Mouse (Mus musculus) brain, adult 2 months (tissue): ENCODE results near the gene Stxbp4.

Experiments
- DNase-seq: peaks from one replicate; pipeline ENCODE4 v3.0.0; 2011; ENCODE audit warnings: low read depth, low spot score

Stxbp4 gene

GRCm38 (mm10) chr11:90464046-90464595 lies 173.8 kb downstream of the Stxbp4 start:
- DNase-seq, result no peak

DNA sequence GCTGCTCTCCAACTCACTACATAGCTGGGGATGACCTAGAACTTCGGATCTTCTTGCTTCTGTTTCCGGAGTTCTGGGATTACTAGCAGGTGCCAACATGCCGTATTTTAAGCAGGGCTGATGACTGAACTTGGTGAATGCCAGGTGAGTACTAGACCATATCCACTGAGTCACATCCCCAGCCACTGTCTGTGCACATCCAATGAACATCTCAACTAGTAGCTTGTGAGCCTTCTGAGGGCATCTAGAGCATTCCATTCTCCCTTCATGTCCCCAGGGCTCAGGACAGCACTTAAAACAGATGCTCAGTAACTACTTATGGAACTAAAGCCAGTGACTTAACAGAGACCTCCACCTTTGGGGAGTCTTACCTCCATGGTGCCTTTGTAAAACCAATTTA lies 177.4 kb downstream of the Stxbp4 start:
- DNase-seq, result no peak

GRCm38 (mm10) chr11:90452134-90452533 lies 185.8 kb downstream of the Stxbp4 start:
- DNase-seq, result no peak

DNA sequence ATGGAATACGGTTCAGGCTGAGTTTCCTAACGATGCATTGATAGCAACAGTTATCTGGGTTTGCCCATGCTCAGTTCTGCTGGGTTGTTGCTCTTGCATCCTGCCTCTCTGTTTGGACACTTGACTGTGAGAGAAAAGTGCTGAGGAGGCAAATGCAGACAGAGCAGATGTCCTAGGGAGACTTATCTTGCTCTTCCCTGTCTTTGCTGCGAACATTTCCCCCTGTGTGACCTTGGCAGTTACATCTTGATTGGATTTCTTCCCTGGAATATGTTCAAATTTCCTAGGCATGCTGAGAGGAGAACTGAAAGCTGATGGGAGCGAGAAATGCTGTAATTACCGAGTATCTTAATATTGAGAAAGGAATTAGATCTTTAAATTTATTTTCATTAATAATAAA lies 186.4 kb downstream of the Stxbp4 start:
- peak; percentile 38 for DNase-seq

DNA sequence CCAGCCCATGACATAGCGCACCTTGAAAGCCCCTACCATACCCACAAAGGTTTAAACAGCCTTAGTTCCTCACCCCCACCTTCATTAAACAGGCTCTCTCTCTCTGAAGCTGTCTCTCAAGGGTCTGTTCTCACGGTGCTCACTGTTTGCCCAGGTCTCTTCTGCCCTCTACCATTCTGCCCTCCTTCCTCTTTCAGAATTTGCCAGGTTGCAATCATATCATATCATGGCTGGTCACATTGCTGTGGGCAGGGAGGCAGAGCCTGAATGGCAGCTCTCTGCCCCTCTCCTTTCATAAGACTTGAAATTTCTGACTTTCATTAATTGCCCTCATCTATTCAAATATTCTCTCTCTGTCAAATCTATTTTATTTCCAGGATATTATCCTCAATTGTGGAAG lies 195.4 kb downstream of the Stxbp4 start:
- no peak for DNase-seq

DNA sequence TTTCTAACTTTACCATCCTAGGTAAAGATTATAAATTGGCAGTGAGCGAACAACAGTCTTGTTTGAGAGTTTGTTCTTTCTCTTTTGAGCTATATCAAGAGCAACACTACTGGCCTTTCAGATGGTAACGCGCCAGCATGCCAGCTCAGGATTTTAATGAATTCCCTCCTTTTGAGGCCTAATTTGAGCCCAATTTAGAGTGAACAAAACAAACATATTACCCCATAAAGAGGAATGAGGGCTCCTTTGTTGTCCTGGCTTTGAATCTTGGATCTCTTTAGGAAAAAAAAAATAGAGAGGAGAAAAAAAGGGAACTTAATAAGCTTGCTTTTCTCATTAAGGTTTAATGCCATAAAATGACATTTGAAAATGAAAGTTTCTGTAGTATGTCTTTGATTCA lies 197.0 kb downstream of the Stxbp4 start:
- DNase-seq, result no peak

- no peak for DNase-seq
Measured at GRCm38 (mm10) chr11:90438768-90439167, 199.1 kb downstream of the Stxbp4 start.
